Mouse (Mus musculus): ENCODE measurements at regions not wholly inside any gene's neighbourhood (a gene's known extent, or its start where the extent isn't known, plus 50 kb on each side); places are given as distances from the start of the nearest gene placed in this dataset.

GRCm38 (mm10) chr2:81644671-81645070 lies 408.4 kb upstream of the Zfp804a start:
- peak; percentile 33 for DNase-seq
